Mouse (Mus musculus) heart, adult 2 months (tissue): ENCODE measurements around the gene Dcbld2. TPM values are rescaled to one million over a fixed set of nuclear protein-coding genes. Genes with fewer than 3 reads are reported as not detected.

ENCODE experiments used
- DNase-seq, 2 experiments: peaks; one replicate each; pipeline ENCODE4 v3.0.0; 2021
- H3K27ac ChIP-seq: fragments of 200-600 bp; 2 replicates; pipeline ENCODE4 v1.8.1; 2022
- H3K27me3 ChIP-seq: fragments of 200-500 bp; 2 replicates; pipeline ENCODE4 v1.6.1; 2012; ENCODE audit warnings: mild to moderate bottlenecking, low read length, inconsistent platforms, mixed read lengths; ENCODE audit not compliant: control insufficient read depth, insufficient read depth
- H3K36me3 ChIP-seq: fragments of 200-500 bp; 2 replicates; pipeline ENCODE4 v1.6.1; 2012; ENCODE audit warnings: low read length, inconsistent platforms; ENCODE audit not compliant: control insufficient read depth, insufficient read depth
- H3K4me1 ChIP-seq: fragments of 200-500 bp; 2 replicates; pipeline ENCODE4 v1.6.1; 2011; ENCODE audit warnings: low read length; ENCODE audit not compliant: control insufficient read depth, insufficient read depth
- H3K4me3 ChIP-seq: fragments of 200-600 bp; 2 replicates; pipeline ENCODE4 v1.8.1; 2022
- H3K79me2 ChIP-seq: fragments of 200-500 bp; replicated peaks from 2 replicates; pipeline ENCODE4 v1.6.1; 2012; ENCODE audit warnings: mild to moderate bottlenecking, inconsistent platforms, low read length, moderate library complexity, mixed read lengths; ENCODE audit not compliant: control insufficient read depth, insufficient read depth
- H3K9ac ChIP-seq: fragments of 200-500 bp; 2 replicates; pipeline ENCODE4 v1.6.1; 2012; ENCODE audit warnings: low read depth, mild to moderate bottlenecking, control low read depth, inconsistent platforms, low read length, mixed read lengths
- CTCF ChIP-seq: fragments of 200-600 bp; IDR thresholded peaks from 2 replicates; pipeline ENCODE4 v1.8.1; 2022; ENCODE audit warnings: antibody characterized with exemption, mild to moderate bottlenecking, moderate library complexity
- EP300 ChIP-seq: fragments of 200-500 bp; IDR thresholded peaks from 2 replicates; pipeline ENCODE4 v1.6.1; 2011; ENCODE audit warnings: low read depth, low read length, control low read depth; ENCODE audit not compliant: insufficient read depth
- POLR2A ChIP-seq: fragments of 200-500 bp; IDR thresholded peaks from 2 replicates; pipeline ENCODE4 v1.6.1; 2011; ENCODE audit warnings: mild to moderate bottlenecking, low read depth, low read length, control low read depth; ENCODE audit not compliant: insufficient read depth
- WGBS: fragments of 180-500 bp; shearing (Covaris S2); methylation state at CpG from one replicate; pipeline ENCODE4 v1.1.7; 2018; 5-methylcytosine and 5-hydroxymethylcytosine counted together
- intact Hi-C: fragments of 180-260 bp; cut with DNase I; formaldehyde crosslinking; loops from one replicate; pipeline ENCODE4 v1.15.1; 2025
- polyA plus RNA-seq: library from polyadenylated mRNA; depleted of rRNA; stranded (reverse); fragments of >200 nt; gene quantifications from 2 replicates; pipeline ENCODE4 v1.2.3, GENCODE M21; 2012
- total RNA-seq, 2 experiments: library from RNA; stranded (reverse); gene quantifications; 2 replicates each; pipeline ENCODE4 v1.2.3; 2021

The Dcbld2 gene
- total and polyA plus RNA-seq, 3 experiments = 9.0 to 16.8 (median 14.0) TPM

DNA sequence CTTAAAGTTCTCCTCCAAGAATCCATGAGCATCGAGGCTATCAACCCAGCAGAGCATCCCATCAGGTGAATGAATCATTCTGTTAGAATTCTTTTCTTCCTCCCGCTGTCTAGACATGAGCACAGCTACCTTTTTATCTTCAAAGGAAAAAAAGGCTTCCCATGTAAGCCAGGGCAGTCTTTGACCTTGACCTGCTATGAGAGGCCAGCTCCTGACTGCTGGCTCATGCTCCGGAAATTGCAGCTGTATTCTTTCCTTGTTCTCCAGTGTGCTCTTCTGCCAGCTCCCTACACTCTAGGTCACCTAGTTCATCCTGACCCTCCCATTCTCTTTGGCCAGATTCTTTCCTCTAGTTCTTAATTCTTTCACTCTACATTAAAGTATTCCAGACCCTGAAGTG, 15.2 kb upstream of the Dcbld2 start:
- TF ChIP-seq POLR2A (no peak), EP300 (no peak)
- H3K79me2 ChIP-seq = no peaks in the 10 kb centered on the region
- no peak overlapping the region for H3K27ac ChIP-seq
- no peaks in the 10 kb centered on the region for H3K27me3 ChIP-seq
- no peaks in the 10 kb centered on the region for H3K36me3 ChIP-seq
- no peak overlapping the region for H3K9ac ChIP-seq
- no peak for DNase-seq
- H3K4me3 ChIP-seq = no peak overlapping the region
- intact Hi-C loops = no loop called here
- H3K4me1 ChIP-seq = no peaks in the 10 kb centered on the region
- 42% methylated on average over 3 of the region's 3 CpGs for WGBS

GRCm38 (mm10) chr16:58394156-58394555, 14.1 kb upstream of the Dcbld2 start:
- intact Hi-C loops = no loop called here
- Histone ChIP-seq H3K27me3 (no peaks in the 10 kb centered on the region), H3K36me3 (no peaks in the 10 kb centered on the region), H3K27ac (no peak overlapping the region), H3K4me3 (no peak overlapping the region), H3K4me1 (no peaks in the 10 kb centered on the region), H3K79me2 (no peaks in the 10 kb centered on the region), H3K9ac (no peak overlapping the region)
- DNase-seq = no peak
- TF ChIP-seq CTCF = no peak
- no peak for TF ChIP-seq POLR2A
- TF ChIP-seq EP300 = no peak
- WGBS = 84% methylated on average over 5 of the region's 5 CpGs

DNA sequence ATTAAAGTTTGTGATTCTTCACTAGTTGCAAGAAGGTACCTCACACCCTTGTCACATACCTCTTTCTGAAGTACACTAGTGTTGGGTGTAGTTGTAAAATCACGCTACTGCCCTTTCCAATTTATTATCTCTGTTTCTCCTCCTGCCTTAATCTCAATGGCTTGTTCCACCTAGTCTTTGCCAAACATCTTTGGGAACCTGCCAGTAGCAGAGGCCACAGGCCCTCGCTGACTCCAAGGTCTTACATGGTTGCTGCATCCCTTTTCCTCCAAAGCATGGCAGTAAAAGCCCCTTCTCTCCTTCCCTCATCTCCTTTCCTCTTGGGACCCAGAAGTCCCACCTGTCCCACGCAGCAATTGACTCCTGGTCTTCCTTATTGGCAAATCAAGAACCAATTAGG, 9.6 kb upstream of the Dcbld2 start:
- Histone ChIP-seq H3K79me2 (no peaks in the 10 kb centered on the region), H3K27ac (no peak overlapping the region), H3K4me3 (no peak overlapping the region), H3K4me1 (no peaks in the 10 kb centered on the region), H3K9ac (no peak overlapping the region), H3K36me3 (no peaks in the 10 kb centered on the region), H3K27me3 (no peaks in the 10 kb centered on the region)
- peak in 1 of 2 experiments; percentile 30 for DNase-seq
- 53% methylated on average over 3 of the region's 3 CpGs for WGBS
- TF ChIP-seq EP300 (no peak), CTCF (no peak), POLR2A (no peak)
- intact Hi-C loops = no loop called here

GRCm38 (mm10) chr16:58401079-58401478, 7.2 kb upstream of the Dcbld2 start:
- no peak for TF ChIP-seq CTCF
- TF ChIP-seq POLR2A = no peak
- no peak for TF ChIP-seq EP300
- intact Hi-C loops = loop anchor here (10.0 kb wide), 1 partner anchor 796 kb away; the partner anchor contains the start of gene Cmss1
- no peaks in the 10 kb centered on the region for H3K27me3 ChIP-seq
- no peak for DNase-seq
- no peaks in the 10 kb centered on the region for H3K79me2 ChIP-seq
- WGBS = 97% methylated on average over 2 of the region's 2 CpGs
- H3K9ac ChIP-seq = no peak overlapping the region
- no peak overlapping the region for H3K27ac ChIP-seq
- H3K4me1 ChIP-seq = no peaks in the 10 kb centered on the region
- no peaks in the 10 kb centered on the region for H3K36me3 ChIP-seq
- no peak overlapping the region for H3K4me3 ChIP-seq

DNA sequence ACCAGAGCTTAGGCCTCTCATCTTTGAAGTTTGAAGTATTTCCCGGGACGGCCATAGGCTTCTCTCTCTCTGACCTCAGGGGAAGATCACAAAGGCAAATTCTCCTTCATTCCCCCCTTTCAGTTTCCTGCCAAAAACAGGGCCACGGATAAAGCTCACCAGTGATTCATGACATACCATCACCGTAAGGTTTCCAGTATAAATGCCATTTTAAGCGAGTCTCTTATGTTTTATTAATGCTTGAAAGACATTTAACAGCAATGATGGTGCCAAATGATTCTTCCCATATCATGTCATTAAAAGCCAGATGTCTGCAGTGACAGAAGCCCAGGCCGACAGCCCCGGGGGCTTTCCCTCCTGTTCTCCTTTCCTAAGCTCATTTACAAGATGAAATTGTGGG, 3.6 kb upstream of the Dcbld2 start:
- Histone ChIP-seq H3K79me2 (no peaks in the 10 kb centered on the region), H3K4me1 (peaks cover 1% of the 10 kb centered on the region; the same call in 1 of the 2 replicates), H3K9ac (no peak overlapping the region), H3K27me3 (no peaks in the 10 kb centered on the region), H3K4me3 (no peak overlapping the region), H3K27ac (no peak overlapping the region), H3K36me3 (no peaks in the 10 kb centered on the region)
- no peak for DNase-seq
- TF ChIP-seq CTCF (no peak), POLR2A (no peak), EP300 (no peak)
- intact Hi-C loops = loop anchor here (5.0 to 10.0 kb wide), 2 partner anchors 118 to 800 kb away; partner anchors contain the start of genes Cmss1 and St3gal6
- WGBS = 72% methylated on average over 7 of the region's 7 CpGs

DNA sequence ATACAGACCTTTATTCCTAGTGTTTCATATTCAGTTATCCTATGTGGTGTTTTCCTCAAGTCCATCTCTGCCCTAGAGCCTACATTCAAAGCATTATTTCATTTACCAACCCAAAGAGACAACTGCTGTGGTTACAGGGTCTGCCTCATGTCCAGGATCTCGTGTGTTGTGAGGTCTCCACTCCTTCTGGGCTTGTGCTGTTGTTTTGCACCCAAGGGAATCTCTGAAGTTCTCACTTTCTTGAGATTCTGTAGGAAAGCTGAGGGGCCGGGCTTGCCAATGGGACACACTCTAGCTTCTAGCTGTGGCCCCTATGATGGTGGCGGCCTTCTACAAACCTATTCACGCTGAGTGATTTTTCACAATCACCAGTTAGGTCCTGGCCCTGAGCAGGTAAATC, 3.0 kb upstream of the Dcbld2 start:
- Histone ChIP-seq H3K79me2 (no peaks in the 10 kb centered on the region), H3K36me3 (no peaks in the 10 kb centered on the region), H3K9ac (no peak overlapping the region), H3K27ac (no peak overlapping the region), H3K27me3 (no peaks in the 10 kb centered on the region), H3K4me1 (peaks cover 1% of the 10 kb centered on the region; the same call in 1 of the 2 replicates), H3K4me3 (no peak overlapping the region)
- WGBS = 85% methylated on average over 4 of the region's 4 CpGs
- intact Hi-C loops = loop anchor here (5.0 to 10.0 kb wide), 2 partner anchors 117 to 800 kb away; partner anchors contain the start of genes Cmss1 and St3gal6
- TF ChIP-seq CTCF (no peak), POLR2A (no peak), EP300 (no peak)
- DNase-seq = no peak
